In the genomic region with DNA sequence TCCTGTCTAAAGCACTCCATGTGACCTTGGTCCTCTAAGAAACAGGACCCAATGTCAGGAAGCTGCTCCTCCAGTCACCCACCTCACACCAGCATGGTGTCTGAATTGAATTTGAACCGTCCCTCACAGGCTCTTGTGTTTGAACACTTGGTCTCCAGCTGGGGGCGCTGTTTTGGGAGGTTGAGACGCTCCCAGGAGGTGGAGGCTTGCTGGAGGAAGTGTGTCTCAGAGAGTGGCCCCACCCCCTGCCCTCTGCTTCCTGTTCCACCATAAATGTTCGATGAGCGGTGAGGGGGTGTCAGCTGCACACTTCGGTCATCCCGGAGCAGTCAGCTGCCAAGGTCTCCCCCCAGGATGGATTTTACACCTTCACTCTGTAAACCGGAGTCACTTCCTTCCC, we compare ENCODE assay signal across 17 mouse cellular contexts.
DNase-seq lines count a peak whose midpoint lies in the region; ATAC-seq and TF ChIP-seq lines count a peak whose summit lies in the region.
"Had no signal": no experiment of that assay in that cellular context is flagged by ENCODE, and none has a peak within 500 bp of the region (broad histone marks: within the 10 kb centered on the region; RNA-seq: fewer than 3 reads in every experiment).

No protein-coding gene starts in this region.

- H3K79me2 ChIP-seq in liver, adult 2 months (ENCODE audit: control insufficient read depth, insufficient read depth, low read length), result no peaks in the 10 kb centered on the region

- H3K27ac ChIP-seq in liver, adult 2 months (replicated peaks; ENCODE audit: insufficient read depth, low read depth, low read length), result no peak overlapping the region
- no peak overlapping the region for H3K27ac ChIP-seq in testis, adult 2 months (ENCODE audit: control insufficient read depth, insufficient read depth, low read depth, low read length)
- H3K27ac ChIP-seq in hindbrain, embryonic 16.5 days (ENCODE audit: low read depth, low read length), result no peak overlapping the region
- H3K27ac ChIP-seq: embryonic facial prominence, embryonic 13.5 days; heart, embryonic 13.5 days; intestine, embryonic 15.5 days; stomach, embryonic 15.5 days had no signal

- TF ChIP-seq CTCF in liver, adult 2 months (IDR thresholded peaks at IDR 0.05; ENCODE audit: low read depth, low read length), result 0 out of 2 replicates have a peak, but pooled peaks have one; percentile 0
- TF ChIP-seq CTCF in testis, adult 2 months (IDR thresholded peaks at IDR 0.05; ENCODE audit: control insufficient read depth, insufficient read depth, insufficient replicate concordance, low read depth, low read length), result peak; percentile 33; the same call in 1 of the 2 replicates

- H3K4me3 ChIP-seq in liver, adult 2 months (ENCODE audit: insufficient read depth, low read depth, low read length), result no peak overlapping the region
- H3K4me3 ChIP-seq in testis, adult 2 months (ENCODE audit: control insufficient read depth, low read depth, low read length), result peak overlapping the region; percentile 22; the same call in 1 of the 2 replicates
- H3K4me3 ChIP-seq in hindbrain, embryonic 16.5 days (ENCODE audit: low read length), result no peak overlapping the region
- H3K4me3 ChIP-seq: embryonic facial prominence, embryonic 13.5 days; heart, embryonic 13.5 days; intestine, embryonic 15.5 days; stomach, embryonic 15.5 days had no signal

- no peak for TF ChIP-seq POLR2A in liver, adult 2 months (IDR thresholded peaks at IDR 0.05; ENCODE audit: extremely low read depth, insufficient read depth, low read length)
- no peak for TF ChIP-seq POLR2A in testis, adult 2 months (IDR thresholded peaks at IDR 0.05; ENCODE audit: control insufficient read depth, low read depth, low read length)

- H3K9ac ChIP-seq in liver, adult 2 months (ENCODE audit: low read depth, low read length), result no peak overlapping the region
- H3K9ac ChIP-seq in hindbrain, embryonic 16.5 days (ENCODE audit: low read depth, low read length), result no peak overlapping the region
- H3K9ac ChIP-seq: embryonic facial prominence, embryonic 13.5 days; heart, embryonic 13.5 days; intestine, embryonic 15.5 days; stomach, embryonic 15.5 days had no signal

- ATAC-seq in hindbrain, embryonic 16.5 days, result no peak
- ATAC-seq: intestine, embryonic 15.5 days had no signal

- no peaks in the 10 kb centered on the region for H3K4me1 ChIP-seq in liver, adult 2 months (ENCODE audit: control insufficient read depth, insufficient read depth, low read length)
- peaks cover 11% of the 10 kb centered on the region for H3K4me1 ChIP-seq in testis, adult 2 months (ENCODE audit: control insufficient read depth, insufficient read depth, low read length)
- peaks cover 3% of the 10 kb centered on the region; the same call in 1 of the 2 replicates for H3K4me1 ChIP-seq in hindbrain, embryonic 16.5 days (ENCODE audit: control insufficient read depth, insufficient read depth, low read depth, low read length)
- H3K4me1 ChIP-seq: intestine, embryonic 15.5 days had no signal

- no peaks in the 10 kb centered on the region for H3K9me3 ChIP-seq in hindbrain, embryonic 16.5 days (ENCODE audit: control insufficient read depth, low read length)
- H3K9me3 ChIP-seq: embryonic facial prominence, embryonic 13.5 days; heart, embryonic 13.5 days; intestine, embryonic 15.5 days had no signal

- no peak overlapping the region for H3K4me2 ChIP-seq in hindbrain, embryonic 16.5 days (ENCODE audit: low read length)
- H3K4me2 ChIP-seq: embryonic facial prominence, embryonic 13.5 days; heart, embryonic 13.5 days; intestine, embryonic 15.5 days; stomach, embryonic 15.5 days had no signal

- 76% methylated on average over 8 of the region's 8 CpGs for WGBS in liver, adult 2 months
- WGBS in hindbrain, embryonic 16.5 days, result 91% methylated on average over 8 of the region's 8 CpGs

- H3K27me3 ChIP-seq in liver, adult 2 months (ENCODE audit: control insufficient read depth, insufficient read depth, low read length), result no peaks in the 10 kb centered on the region
- H3K27me3 ChIP-seq in testis, adult 2 months (ENCODE audit: control insufficient read depth, insufficient read depth, low read length), result no peaks in the 10 kb centered on the region
- H3K27me3 ChIP-seq in splenic B cell, adult 2 months (ENCODE audit: control insufficient read depth, insufficient read depth, low read length, poor library complexity, severe bottlenecking), result no peaks in the 10 kb centered on the region
- no peaks in the 10 kb centered on the region for H3K27me3 ChIP-seq in hindbrain, embryonic 16.5 days (replicated peaks; ENCODE audit: control insufficient read depth, insufficient read depth, low read length)
- H3K27me3 ChIP-seq: embryonic facial prominence, embryonic 13.5 days; heart, embryonic 13.5 days; intestine, embryonic 15.5 days; stomach, embryonic 15.5 days had no signal

- DNase-seq in liver, adult 2 months (ENCODE audit: extremely low read depth, low read depth, low spot score), result no peak
- DNase-seq in liver (no peak), ZHBTc4 (ENCODE audit: low read depth, low spot score) (peak; percentile 69)
- DNase-seq in testis, postnatal 10 days (ENCODE audit: low spot score), result no peak
- DNase-seq in splenic B cell, adult 2 months (ENCODE audit: low read depth, low spot score), result peak; percentile 73
- no peak for DNase-seq in urinary bladder, postnatal 14 days (ENCODE audit: low spot score)
- DNase-seq: cerebellum, adult 11-12 months; cerebellum, postnatal 36 days; kidney, postnatal 14 days; midbrain, embryonic 14.5 days; right cerebral cortex, postnatal 14 days had no signal

- H3K36me3 ChIP-seq in liver, adult 2 months (ENCODE audit: control insufficient read depth, insufficient read depth, low read length), result no peaks in the 10 kb centered on the region
- no peaks in the 10 kb centered on the region for H3K36me3 ChIP-seq in testis, adult 2 months (ENCODE audit: control insufficient read depth, insufficient read depth, low read length)
- H3K36me3 ChIP-seq in splenic B cell, adult 2 months (ENCODE audit: control insufficient read depth, insufficient read depth, low read length, poor library complexity, severe bottlenecking), result no peaks in the 10 kb centered on the region
- H3K36me3 ChIP-seq in hindbrain, embryonic 16.5 days (ENCODE audit: control insufficient read depth, insufficient read depth, low read length), result no peaks in the 10 kb centered on the region
- H3K36me3 ChIP-seq: embryonic facial prominence, embryonic 13.5 days; heart, embryonic 13.5 days; intestine, embryonic 15.5 days; stomach, embryonic 15.5 days had no signal

Comparison
In these comparisons a context has a peak if more than half of its experiments do, and no peak if none do; other contexts are left out.
1. DNase-seq: peak in ZHBTc4 (single experiment) and splenic B cell, adult 2 months (single experiment); none in liver, adult 2 months (single experiment), liver (single experiment), testis, postnatal 10 days (single experiment) and urinary bladder, postnatal 14 days (single experiment).